Mouse (Mus musculus) urinary bladder, postnatal 36 days (tissue): ENCODE measurements around the gene Aph1c.
"Not testable (repeated sequence)": the region's sequence is repeated elsewhere in the genome, so short reads cannot be mapped to it uniquely, and the experiment has no call there.

Source experiments
- DNase-seq, 2 experiments: peaks; one replicate each; pipeline ENCODE4 v3.0.0; 2022; ENCODE audit warnings: low spot score in 2 of 2, mixed read lengths in 1 of 2

Gene Aph1c

GRCm38 (mm10) chr9:66834318-66835096 is at the start of gene Aph1c:
TSS of gene Aph1c (minus strand) at chr9:66834726.
- peak; percentile 99 for DNase-seq

GRCm38 (mm10) chr9:66883500-66883899 is 49.0 kb upstream of the Aph1c start:
- no peak for DNase-seq

- no peak for DNase-seq
Measured at GRCm38 (mm10) chr9:66882406-66882821, 47.9 kb upstream of the Aph1c start.

GRCm38 (mm10) chr9:66881858-66882257 is 47.3 kb upstream of the Aph1c start:
- DNase-seq = no peak

- DNase-seq = no peak
Measured at GRCm38 (mm10) chr9:66880752-66881151, 46.2 kb upstream of the Aph1c start.

GRCm38 (mm10) chr9:66879486-66879885 is 45.0 kb upstream of the Aph1c start:
- DNase-seq = no peak

- no peak for DNase-seq
Measured at GRCm38 (mm10) chr9:66878899-66879298, 44.4 kb upstream of the Aph1c start.

GRCm38 (mm10) chr9:66876577-66876976 is 42.1 kb upstream of the Aph1c start:
- peak in 1 of 2 experiments; percentile 29 for DNase-seq

GRCm38 (mm10) chr9:66874297-66874696 is 39.8 kb upstream of the Aph1c start:
- no peak for DNase-seq

GRCm38 (mm10) chr9:66873531-66873930 is 39.0 kb upstream of the Aph1c start:
- DNase-seq = no peak

GRCm38 (mm10) chr9:66873009-66873408 is 38.5 kb upstream of the Aph1c start:
- DNase-seq = not testable (repeated sequence)

- peak in 1 of 2 experiments; percentile 17 for DNase-seq
Measured at GRCm38 (mm10) chr9:66872015-66872727, 37.6 kb upstream of the Aph1c start.

GRCm38 (mm10) chr9:66864708-66865107 is 30.2 kb upstream of the Aph1c start:
- no peak for DNase-seq

GRCm38 (mm10) chr9:66863456-66863855 is 28.9 kb upstream of the Aph1c start:
- DNase-seq = no peak

- no peak for DNase-seq
Measured at GRCm38 (mm10) chr9:66862202-66862601, 27.7 kb upstream of the Aph1c start.

GRCm38 (mm10) chr9:66861104-66861767 is 26.7 kb upstream of the Aph1c start:
- DNase-seq = no peak

- DNase-seq = no peak
Measured at GRCm38 (mm10) chr9:66859523-66859922, 25.0 kb upstream of the Aph1c start.

GRCm38 (mm10) chr9:66855865-66856264 is 21.3 kb upstream of the Aph1c start:
- no peak for DNase-seq

GRCm38 (mm10) chr9:66852592-66852991 is 18.1 kb upstream of the Aph1c start:
- DNase-seq = no peak

- no peak for DNase-seq
Measured at GRCm38 (mm10) chr9:66850966-66851365, 16.4 kb upstream of the Aph1c start.

GRCm38 (mm10) chr9:66846822-66847221 is 12.3 kb upstream of the Aph1c start:
- no peak for DNase-seq

- DNase-seq = no peak
Measured at GRCm38 (mm10) chr9:66835097-66835480, 563 bp upstream of the Aph1c start.

GRCm38 (mm10) chr9:66833851-66834250 is 675 bp downstream of the Aph1c start:
- no peak for DNase-seq
